Comparison of ENCODE assay signal across 22 mouse cellular contexts in the genomic region with DNA sequence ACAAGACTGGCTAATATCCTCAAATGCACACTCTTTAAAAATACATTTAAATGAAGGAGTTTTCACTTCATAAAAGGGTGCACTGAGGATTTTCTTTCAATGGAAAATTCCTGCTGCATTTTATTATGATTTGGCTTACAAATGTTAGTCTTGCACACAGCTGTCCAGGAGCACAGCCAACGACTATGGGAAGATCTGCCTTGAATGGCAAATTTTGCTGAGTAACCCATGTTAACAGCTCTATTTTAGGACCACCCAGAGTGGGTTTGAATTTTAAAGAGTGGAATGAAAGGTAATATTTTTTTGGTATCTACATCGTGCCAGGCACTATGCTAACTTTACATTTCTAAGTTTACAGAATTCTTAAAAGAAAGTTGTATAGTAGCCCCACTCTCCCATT.
"Had no signal": no experiment of that assay in that cellular context is flagged by ENCODE, and none has a peak within 500 bp of the region (broad histone marks: within the 10 kb centered on the region; RNA-seq: fewer than 3 reads in every experiment).

No protein-coding gene starts in this region.

- H3K27ac ChIP-seq: left cerebral cortex, adult 2 months; limb, embryonic 12.5 days; liver, embryonic 12.5 days; liver, embryonic 15.5 days; lung, embryonic 15.5 days; midbrain, embryonic 10.5 days; midbrain, embryonic 13.5 days; neural tube, embryonic 13.5 days had no signal

- H3K36me3 ChIP-seq: limb, embryonic 12.5 days; liver, embryonic 12.5 days; liver, embryonic 15.5 days; lung, embryonic 15.5 days; midbrain, embryonic 10.5 days; midbrain, embryonic 13.5 days; neural tube, embryonic 13.5 days had no signal

- H3K4me2 ChIP-seq: limb, embryonic 12.5 days; liver, embryonic 12.5 days; liver, embryonic 15.5 days; lung, embryonic 15.5 days; midbrain, embryonic 13.5 days; neural tube, embryonic 13.5 days had no signal

- DNase-seq: kidney, adult 9 months; kidney, postnatal 25 days; layer of hippocampus, postnatal 36 days; liver; lung, adult 18-20 months; lung, postnatal 10 days; lung, postnatal 36 days; retina, postnatal 1 day; thymus, adult 2 months; thymus, postnatal 14 days; thymus, postnatal 4 days had no signal

- H3K4me1 ChIP-seq: limb, embryonic 12.5 days; liver, embryonic 12.5 days; liver, embryonic 15.5 days; lung, embryonic 15.5 days; megakaryocyte, embryonic 14.5 days; midbrain, embryonic 10.5 days; midbrain, embryonic 13.5 days; neural tube, embryonic 13.5 days had no signal

- H3K9me3 ChIP-seq: limb, embryonic 12.5 days; liver, embryonic 12.5 days; liver, embryonic 15.5 days; lung, embryonic 15.5 days; megakaryocyte, embryonic 14.5 days; midbrain, embryonic 10.5 days; midbrain, embryonic 13.5 days; neural tube, embryonic 13.5 days had no signal

- H3K9ac ChIP-seq: limb, embryonic 12.5 days; liver, embryonic 12.5 days; liver, embryonic 15.5 days; lung, embryonic 15.5 days; midbrain, embryonic 13.5 days; neural tube, embryonic 13.5 days had no signal

- H3K27me3 ChIP-seq: liver, embryonic 15.5 days; lung, embryonic 15.5 days; midbrain, embryonic 13.5 days; neural tube, embryonic 13.5 days had no signal

- ATAC-seq: liver, embryonic 12.5 days; midbrain, embryonic 13.5 days; midbrain, embryonic 16.5 days had no signal

- H3K4me3 ChIP-seq: left cerebral cortex, adult 2 months; limb, embryonic 12.5 days; liver, embryonic 12.5 days; liver, embryonic 15.5 days; lung, embryonic 15.5 days; megakaryocyte, embryonic 14.5 days; midbrain, embryonic 10.5 days; midbrain, embryonic 13.5 days; myocyte; neural tube, embryonic 13.5 days had no signal
